Mouse (Mus musculus): ENCODE measurements around the gene Acot11. TPM values are rescaled to one million over a fixed set of nuclear protein-coding genes. Genes with fewer than 3 reads are reported as not detected.

The Acot11 gene
- polyA plus RNA-seq, 1 experiment = 6.4 TPM

DNA sequence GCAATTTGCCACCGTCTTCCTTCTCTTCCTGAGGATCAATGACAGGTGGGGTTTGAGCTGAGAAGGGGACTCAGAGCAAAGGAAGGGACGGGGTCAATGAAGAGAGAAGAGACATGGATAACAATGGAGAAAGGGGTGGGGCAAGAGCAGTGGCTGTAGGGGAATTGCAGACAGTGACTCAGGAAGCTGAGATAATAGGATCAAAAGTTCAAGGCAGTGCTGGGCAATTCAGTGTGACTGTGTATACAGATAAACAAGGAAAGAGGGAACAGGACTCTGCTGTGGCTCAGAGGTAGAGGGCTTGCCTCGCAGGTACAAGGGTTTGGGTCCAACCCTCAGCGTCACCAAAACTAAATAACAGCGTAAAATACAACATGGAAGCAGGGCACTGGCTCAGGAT lies 96.8 kb downstream of the Acot11 start:
- 43% methylated on average over 5 of the region's 5 CpGs for WGBS
- Histone ChIP-seq H3K27me3 (ENCODE audit: control insufficient read depth, insufficient read depth, low read length) (no peaks in the 10 kb centered on the region), H3K36me3 (ENCODE audit: control insufficient read depth, insufficient read depth, low read length) (no peaks in the 10 kb centered on the region), H3K27ac (ENCODE audit: control insufficient read depth, insufficient read depth, low read length) (no peak overlapping the region), H3K4me1 (replicated peaks; ENCODE audit: control insufficient read depth, insufficient read depth, low read length) (no peaks in the 10 kb centered on the region), H3K4me3 (ENCODE audit: control insufficient read depth, insufficient read depth, low read length) (no peak overlapping the region)
- TF ChIP-seq CTCF (IDR thresholded peaks at IDR 0.05; ENCODE audit: borderline replicate concordance, control insufficient read depth, extremely low read depth, insufficient read depth, low read length, poor library complexity) (no peak), POLR2A (IDR thresholded peaks at IDR 0.05; ENCODE audit: control insufficient read depth, extremely low read depth, insufficient read depth, low read length, poor library complexity) (no peak)
- DNase-seq = no peak

DNA sequence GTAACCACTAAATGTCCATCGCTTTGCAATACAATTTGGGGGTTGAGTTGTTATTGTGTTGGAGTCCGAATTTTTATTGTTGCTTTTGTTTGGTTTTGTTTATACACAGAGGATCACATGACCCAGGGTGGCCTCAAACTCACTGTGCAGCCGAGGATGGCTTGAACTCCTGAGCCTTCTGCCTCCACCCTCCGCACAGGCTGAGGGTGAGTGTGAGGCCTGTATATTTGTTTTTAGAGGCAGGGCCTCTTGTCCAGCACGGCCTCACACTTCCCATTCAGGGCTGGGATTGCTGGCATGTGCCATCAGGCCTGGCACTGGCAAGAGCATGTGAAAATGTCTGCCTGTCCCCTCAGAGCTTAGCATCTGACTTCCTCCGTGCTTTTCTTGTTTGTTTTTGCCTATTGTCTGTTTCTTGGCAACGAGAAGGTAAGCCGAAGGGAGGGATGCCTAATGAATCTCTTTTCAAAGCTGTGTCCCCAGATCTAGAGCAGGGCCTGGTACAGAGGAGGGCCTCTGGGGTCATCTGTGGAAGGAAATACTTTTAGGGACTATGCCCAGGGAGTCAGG lies 99.6 kb downstream of the Acot11 start:
- 71% methylated on average over 8 of the region's 8 CpGs for WGBS
- DNase-seq = no peak
- no peak for TF ChIP-seq CTCF (IDR thresholded peaks at IDR 0.05; ENCODE audit: borderline replicate concordance, control insufficient read depth, extremely low read depth, insufficient read depth, low read length, poor library complexity)
- TF ChIP-seq POLR2A (IDR thresholded peaks at IDR 0.05; ENCODE audit: control insufficient read depth, extremely low read depth, insufficient read depth, low read length, poor library complexity) = no peak
- H3K4me1 ChIP-seq (replicated peaks; ENCODE audit: control insufficient read depth, insufficient read depth, low read length) = no peaks in the 10 kb centered on the region
- H3K36me3 ChIP-seq (ENCODE audit: control insufficient read depth, insufficient read depth, low read length) = no peaks in the 10 kb centered on the region
- no peak overlapping the region for H3K4me3 ChIP-seq (ENCODE audit: control insufficient read depth, insufficient read depth, low read length)
- H3K27ac ChIP-seq (ENCODE audit: control insufficient read depth, insufficient read depth, low read length) = no peak overlapping the region
- no peaks in the 10 kb centered on the region for H3K27me3 ChIP-seq (ENCODE audit: control insufficient read depth, insufficient read depth, low read length)

- Histone ChIP-seq H3K36me3 (ENCODE audit: control insufficient read depth, insufficient read depth, low read length) (no peaks in the 10 kb centered on the region), H3K27me3 (ENCODE audit: control insufficient read depth, insufficient read depth, low read length) (no peaks in the 10 kb centered on the region), H3K4me3 (ENCODE audit: control insufficient read depth, insufficient read depth, low read length) (no peak overlapping the region), H3K4me1 (replicated peaks; ENCODE audit: control insufficient read depth, insufficient read depth, low read length) (no peaks in the 10 kb centered on the region), H3K27ac (ENCODE audit: control insufficient read depth, insufficient read depth, low read length) (no peak overlapping the region)
- WGBS = 92% methylated on average over 11 of the region's 11 CpGs
- DNase-seq = no peak
- TF ChIP-seq CTCF (IDR thresholded peaks at IDR 0.05; ENCODE audit: borderline replicate concordance, control insufficient read depth, extremely low read depth, insufficient read depth, low read length, poor library complexity) (no peak), POLR2A (IDR thresholded peaks at IDR 0.05; ENCODE audit: control insufficient read depth, extremely low read depth, insufficient read depth, low read length, poor library complexity) (no peak)
These were observed 100.4 kb downstream of the Acot11 start for GRCm38 (mm10) chr4:106704416-106704815.

- DNase-seq = no peak
- TF ChIP-seq POLR2A (IDR thresholded peaks at IDR 0.05; ENCODE audit: control insufficient read depth, extremely low read depth, insufficient read depth, low read length, poor library complexity) (no peak), CTCF (IDR thresholded peaks at IDR 0.05; ENCODE audit: borderline replicate concordance, control insufficient read depth, extremely low read depth, insufficient read depth, low read length, poor library complexity) (no peak)
- Histone ChIP-seq H3K4me3 (ENCODE audit: control insufficient read depth, insufficient read depth, low read length) (no peak overlapping the region), H3K4me1 (replicated peaks; ENCODE audit: control insufficient read depth, insufficient read depth, low read length) (no peaks in the 10 kb centered on the region), H3K36me3 (ENCODE audit: control insufficient read depth, insufficient read depth, low read length) (no peaks in the 10 kb centered on the region), H3K27me3 (ENCODE audit: control insufficient read depth, insufficient read depth, low read length) (no peaks in the 10 kb centered on the region), H3K27ac (ENCODE audit: control insufficient read depth, insufficient read depth, low read length) (no peak overlapping the region)
- 86% methylated on average over 10 of the region's 10 CpGs for WGBS
These were observed 100.8 kb downstream of the Acot11 start for GRCm38 (mm10) chr4:106703956-106704355.

GRCm38 (mm10) chr4:106700798-106701197 lies 104.0 kb downstream of the Acot11 start:
- H3K4me3 ChIP-seq (ENCODE audit: control insufficient read depth, insufficient read depth, low read length) = no peak overlapping the region
- DNase-seq = no peak
- TF ChIP-seq POLR2A (IDR thresholded peaks at IDR 0.05; ENCODE audit: control insufficient read depth, extremely low read depth, insufficient read depth, low read length, poor library complexity) = no peak
- TF ChIP-seq CTCF (IDR thresholded peaks at IDR 0.05; ENCODE audit: borderline replicate concordance, control insufficient read depth, extremely low read depth, insufficient read depth, low read length, poor library complexity) = no peak
- H3K36me3 ChIP-seq (ENCODE audit: control insufficient read depth, insufficient read depth, low read length) = no peaks in the 10 kb centered on the region
- H3K27me3 ChIP-seq (ENCODE audit: control insufficient read depth, insufficient read depth, low read length) = no peaks in the 10 kb centered on the region
- 62% methylated on average over 4 of the region's 4 CpGs for WGBS
- no peak overlapping the region for H3K27ac ChIP-seq (ENCODE audit: control insufficient read depth, insufficient read depth, low read length)
- no peaks in the 10 kb centered on the region for H3K4me1 ChIP-seq (replicated peaks; ENCODE audit: control insufficient read depth, insufficient read depth, low read length)

DNA sequence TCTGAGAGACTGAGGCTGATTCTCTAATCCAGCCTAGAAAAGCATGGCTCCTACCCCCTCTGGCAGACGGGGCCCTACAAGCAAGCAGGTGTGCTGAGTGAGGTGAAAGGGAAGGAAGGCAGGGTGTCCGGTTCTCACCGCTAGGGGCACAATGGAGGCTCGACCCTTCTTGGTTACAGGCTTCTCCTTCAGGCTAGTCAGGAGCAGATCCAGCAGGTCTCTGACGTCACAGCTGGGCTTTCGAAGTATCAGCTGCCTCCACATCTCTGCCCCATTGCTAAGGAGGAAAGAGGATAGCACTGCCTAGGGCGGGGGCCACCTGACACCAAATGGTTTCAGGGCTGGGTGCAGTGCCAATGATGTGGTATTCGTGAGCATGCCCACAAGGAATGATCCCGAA lies 104.8 kb downstream of the Acot11 start:
- Histone ChIP-seq H3K27me3 (ENCODE audit: control insufficient read depth, insufficient read depth, low read length) (no peaks in the 10 kb centered on the region), H3K4me3 (ENCODE audit: control insufficient read depth, insufficient read depth, low read length) (no peak overlapping the region), H3K27ac (ENCODE audit: control insufficient read depth, insufficient read depth, low read length) (no peak overlapping the region), H3K4me1 (replicated peaks; ENCODE audit: control insufficient read depth, insufficient read depth, low read length) (no peaks in the 10 kb centered on the region), H3K36me3 (ENCODE audit: control insufficient read depth, insufficient read depth, low read length) (no peaks in the 10 kb centered on the region)
- 20% methylated on average over 9 of the region's 9 CpGs for WGBS
- TF ChIP-seq POLR2A (IDR thresholded peaks at IDR 0.05; ENCODE audit: control insufficient read depth, extremely low read depth, insufficient read depth, low read length, poor library complexity) (no peak), CTCF (IDR thresholded peaks at IDR 0.05; ENCODE audit: borderline replicate concordance, control insufficient read depth, extremely low read depth, insufficient read depth, low read length, poor library complexity) (peak; percentile 71; the same call in 1 of the 2 replicates)
- DNase-seq = peak; percentile 20

Other genes starting within 250 kb of the Acot11 start
- gene Dhcr24, start 244.0 kb downstream of the Acot11 start, polyA plus RNA-seq (2012; rRNA removed) = 80.0 and 106 TPM in 2 replicates
- not detected in 2 replicates for gene Lexm, start 187.8 kb downstream of the Acot11 start, polyA plus RNA-seq (2012; rRNA removed)
- 1.4 and 1.7 TPM in 2 replicates for gene Ttc22, start 182.6 kb downstream of the Acot11 start, polyA plus RNA-seq (2012; rRNA removed)
- gene Pars2, start 153.9 kb downstream of the Acot11 start, polyA plus RNA-seq (2012; rRNA removed) = 16.3 and 17.3 TPM in 2 replicates
- gene Ttc4, start 126.1 kb downstream of the Acot11 start, polyA plus RNA-seq (2012; rRNA removed) = 72.0 and 87.8 TPM in 2 replicates
- gene Mroh7, start 74.1 kb downstream of the Acot11 start, polyA plus RNA-seq (2012; rRNA removed) = 0.22 and 0.27 TPM in 2 replicates
- 0.52 and 1.2 TPM in 2 replicates for gene Fam151a, start 71.1 kb downstream of the Acot11 start, polyA plus RNA-seq (2012; rRNA removed)
- 130 and 147 TPM in 2 replicates for gene Ssbp3, start 105.7 kb upstream of the Acot11 start, polyA plus RNA-seq (2012; rRNA removed)